Mouse (Mus musculus): ENCODE measurements at regions not wholly inside any gene's neighbourhood (a gene's known extent, or its start where the extent isn't known, plus 50 kb on each side); places are given as distances from the start of the nearest gene placed in this dataset.

DNA sequence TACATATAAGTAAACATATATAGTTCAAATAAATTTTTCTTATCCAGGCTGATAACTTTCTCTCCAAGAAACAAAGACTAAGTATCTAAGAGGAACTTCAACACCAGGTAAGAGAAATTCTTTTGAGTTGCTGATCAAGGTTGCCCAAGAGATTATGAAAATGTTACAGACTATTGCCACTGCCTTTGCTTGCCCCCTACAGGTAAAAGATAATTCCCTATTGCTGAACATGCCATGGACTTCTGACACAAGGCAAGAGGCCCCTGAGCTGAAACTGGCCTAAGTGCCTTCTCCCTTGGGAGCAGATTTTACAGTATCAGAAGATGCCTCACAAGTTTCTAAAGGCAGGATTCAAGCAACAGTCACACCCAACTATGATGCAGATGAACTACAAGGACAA is 2914.2 kb upstream of the Gm6569 start:
- DNase-seq (ENCODE audit: low spot score in 2 of 2), result no peak

DNA sequence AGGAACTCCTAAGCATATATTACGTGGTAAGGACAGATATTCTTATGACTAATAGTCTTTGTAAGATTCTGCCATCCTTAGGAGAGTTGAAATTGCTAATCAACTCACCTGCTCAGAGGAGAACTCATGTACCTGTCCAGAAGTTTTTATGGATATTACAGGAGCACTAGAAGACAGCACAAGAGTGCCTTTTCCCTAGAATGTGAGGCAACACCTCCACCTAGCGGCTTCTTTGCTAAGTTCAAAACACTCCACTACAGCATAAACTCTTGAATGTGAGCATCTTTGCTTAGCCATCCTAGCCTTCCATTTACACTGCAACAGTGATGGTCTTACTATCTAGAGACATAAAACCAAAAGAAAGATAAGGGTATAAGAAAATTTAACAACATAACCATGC is 2913.5 kb upstream of the Gm6569 start:
- peak in 1 of 2 experiments; percentile 14 for DNase-seq (ENCODE audit: low spot score in 2 of 2)

Data from gastrocnemius, postnatal 4 days (tissue).